Mouse (Mus musculus) forebrain, embryonic 13.5 days (tissue): ENCODE results near the gene Klf8. TPM values are rescaled to one million over a fixed set of nuclear protein-coding genes. Genes with fewer than 3 reads are reported as not detected.

ENCODE experiments used
- polyA plus RNA-seq: library from polyadenylated mRNA; unstranded; fragments of >200 nt; fragmentation: Nextera tagmentation; extraction: Ambion mirVana; gene quantifications from 2 replicates; pipeline ENCODE4 v1.2.1, GENCODE M21; 2015

The Klf8 gene
- polyA plus RNA-seq, 1 experiment from 2014 or later = 3.6 TPM

Other genes with a start within 250 kb of the Klf8 start
- gene Usp51, start 231.0 kb upstream of the Klf8 start, polyA plus RNA-seq = 3.3 and 3.7 TPM in 2 replicates
- gene Mageh1, start 199.9 kb upstream of the Klf8 start, polyA plus RNA-seq = 101 and 107 TPM in 2 replicates
- gene Foxr2, start 118.7 kb upstream of the Klf8 start, polyA plus RNA-seq = 0.32 and 0.54 TPM in 2 replicates
- gene Rragb, start 97.5 kb upstream of the Klf8 start, polyA plus RNA-seq = 5.5 and 7.6 TPM in 2 replicates